Mouse (Mus musculus) midbrain, embryonic 14.5 days (tissue): ENCODE measurements around the gene Fancb. TPM values are rescaled to one million over a fixed set of nuclear protein-coding genes. Genes with fewer than 3 reads are reported as not detected.

ENCODE experiments used
- ATAC-seq: fragments of 200-750 bp; cut with Nextera tagmentation; 2 replicates; pipeline ENCODE4 v1.8.0; 2017; ENCODE audit warnings: moderate number of reproducible peaks, moderate library complexity; ENCODE audit not compliant: low FRiP score, low TSS enrichment
- DNase-seq: peaks from one replicate; pipeline ENCODE4 v3.0.0-alpha.2; 2015
- H3K27ac ChIP-seq: fragments of 300-500 bp; sonication (generic); replicated peaks from 2 replicates; pipeline ENCODE4 v1.5.1; 2014; ENCODE audit warnings: mild to moderate bottlenecking, low read depth, low read length, moderate library complexity
- H3K27me3 ChIP-seq: fragments of 300-500 bp; sonication (generic); 2 replicates; pipeline ENCODE4 v1.6.1; 2014; ENCODE audit warnings: low read length, control low read depth, mixed read lengths; ENCODE audit not compliant: control insufficient read depth, insufficient read depth
- H3K36me3 ChIP-seq: fragments of 300-500 bp; sonication (generic); 2 replicates; pipeline ENCODE4 v1.6.1; 2014; ENCODE audit warnings: low read length, control low read depth; ENCODE audit not compliant: control insufficient read depth, insufficient read depth
- H3K4me1 ChIP-seq: fragments of 300-500 bp; sonication (generic); 2 replicates; pipeline ENCODE4 v1.6.1; 2014; ENCODE audit warnings: mild to moderate bottlenecking, antibody characterized with exemption, low read length, control low read depth; ENCODE audit not compliant: control insufficient read depth, insufficient read depth
- H3K4me2 ChIP-seq: fragments of 300-500 bp; sonication (generic); 2 replicates; pipeline ENCODE4 v1.6.1; 2014; ENCODE audit warnings: mild to moderate bottlenecking, low read length, moderate library complexity
- H3K4me3 ChIP-seq: fragments of 300-500 bp; sonication (generic); replicated peaks from 2 replicates; pipeline ENCODE4 v1.5.1; 2014; ENCODE audit warnings: low read depth, low read length
- H3K9ac ChIP-seq: fragments of 300-500 bp; sonication (generic); replicated peaks from 2 replicates; pipeline ENCODE4 v1.6.1; 2014; ENCODE audit warnings: mild to moderate bottlenecking, low read length, moderate library complexity
- H3K9me3 ChIP-seq: fragments of 300-500 bp; sonication (generic); 2 replicates; pipeline ENCODE4 v1.6.1; 2016; ENCODE audit warnings: low read length, control low read depth, mixed read lengths; ENCODE audit not compliant: control insufficient read depth
- polyA plus RNA-seq: library from polyadenylated mRNA; unstranded; fragments of >200 nt; fragmentation: Nextera tagmentation; extraction: Ambion mirVana; gene quantifications from 2 replicates; pipeline ENCODE4 v1.2.1, GENCODE M21; 2014

Gene Fancb
- polyA plus RNA-seq, 1 experiment from 2014 or later: 3.4 TPM

DNA sequence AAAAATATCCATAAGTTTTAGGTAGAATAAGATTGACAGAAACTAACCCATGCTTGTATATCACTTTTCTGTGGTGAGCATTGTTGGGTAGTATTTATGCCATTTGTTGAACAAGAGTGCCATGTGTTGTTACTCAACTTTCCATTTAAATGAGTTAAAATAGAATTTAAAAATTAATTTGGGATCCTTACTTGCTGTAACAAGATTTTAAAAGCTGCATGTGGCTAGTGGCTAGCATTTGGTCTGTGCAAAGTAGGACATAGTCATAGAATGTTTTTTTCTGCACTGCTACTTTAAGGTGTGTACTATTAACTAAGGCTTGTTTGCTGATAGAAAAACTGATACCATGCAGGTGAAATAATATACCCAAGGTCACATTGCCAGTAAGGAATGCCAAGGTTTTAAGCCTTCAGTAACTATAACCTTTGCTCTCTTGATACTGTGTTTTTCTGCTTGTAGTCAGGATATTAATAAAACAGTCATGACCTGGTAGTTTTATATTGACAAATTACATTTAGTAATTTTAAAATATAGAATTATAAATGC lies 24.5 kb downstream of the Fancb start, which contains the start of gene Gm17604:
Gene Gm17604 (minus strand): TSS at position 51 of the 546 bp plus-strand sequence.
- Histone ChIP-seq H3K9me3 (no peaks in the 10 kb centered on the region), H3K4me3 (no peak within 1 kb of the TSS), H3K27ac (no peak within 1 kb of the TSS), H3K4me2 (no peak within 1 kb of the TSS), H3K9ac (no peak within 1 kb of the TSS), H3K36me3 (no peaks in the 10 kb centered on the region), H3K4me1 (no peaks in the 10 kb centered on the region), H3K27me3 (no peaks in the 10 kb centered on the region; the same call in 1 of the 2 replicates)
- no peak for ATAC-seq
- no peak for DNase-seq

Other genes with a start within 250 kb of the Fancb start
- 17.3 and 19.0 TPM in 2 replicates for gene Mospd2, start 217 bp upstream of the Fancb start, polyA plus RNA-seq
- not detected in 2 replicates for gene Gm17604, start 24.2 kb downstream of the Fancb start, polyA plus RNA-seq